Mouse (Mus musculus): Measurements from ENCODE around the gene March6.
A peak's percentile ranks its signal among the peaks of the same experiment; 100 is the strongest.

Gene March6

DNA sequence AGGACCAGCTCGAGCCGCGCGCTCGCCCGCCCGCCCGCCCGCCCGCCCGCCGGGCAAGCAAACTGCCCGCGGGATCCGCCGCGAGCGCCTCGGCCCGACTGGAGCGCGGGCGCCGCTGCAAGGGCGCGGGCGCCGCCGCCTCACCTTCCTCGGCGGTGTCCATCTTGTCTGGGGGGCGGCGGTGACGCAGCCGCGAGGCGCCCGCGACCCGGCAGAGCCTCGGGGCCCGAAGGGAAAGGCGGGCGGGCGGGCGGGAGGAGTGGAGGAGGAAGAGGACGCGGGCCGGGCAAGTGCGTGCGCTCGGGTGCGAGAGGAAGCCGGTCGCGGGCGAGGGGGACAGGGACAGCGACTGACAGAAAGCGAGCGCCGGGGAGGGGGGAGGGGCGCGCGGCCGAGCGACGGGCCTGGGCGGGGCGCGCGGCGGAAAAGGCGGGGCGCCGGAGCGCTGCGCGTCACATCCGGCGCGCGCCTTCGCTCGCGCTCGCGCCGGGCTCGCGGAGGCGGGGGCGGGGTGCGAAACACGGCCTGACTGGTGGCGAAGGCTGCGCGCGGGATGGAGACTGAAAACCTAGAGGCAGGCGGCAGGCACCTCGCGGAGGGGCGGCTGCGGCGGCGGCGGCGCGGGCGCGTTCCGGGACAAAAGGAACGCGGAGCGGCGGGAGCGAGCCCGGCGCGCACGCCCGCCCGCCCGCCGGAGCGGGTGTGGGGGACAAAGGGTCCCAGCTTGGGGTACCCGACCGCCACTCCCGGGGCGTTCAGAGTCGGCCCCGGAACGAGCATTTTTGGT, at the start of gene March6:
Gene March6 (minus strand): TSS at position 395 of the 787 bp plus-strand sequence.
- DNase-seq: peak; percentile 91

DNA sequence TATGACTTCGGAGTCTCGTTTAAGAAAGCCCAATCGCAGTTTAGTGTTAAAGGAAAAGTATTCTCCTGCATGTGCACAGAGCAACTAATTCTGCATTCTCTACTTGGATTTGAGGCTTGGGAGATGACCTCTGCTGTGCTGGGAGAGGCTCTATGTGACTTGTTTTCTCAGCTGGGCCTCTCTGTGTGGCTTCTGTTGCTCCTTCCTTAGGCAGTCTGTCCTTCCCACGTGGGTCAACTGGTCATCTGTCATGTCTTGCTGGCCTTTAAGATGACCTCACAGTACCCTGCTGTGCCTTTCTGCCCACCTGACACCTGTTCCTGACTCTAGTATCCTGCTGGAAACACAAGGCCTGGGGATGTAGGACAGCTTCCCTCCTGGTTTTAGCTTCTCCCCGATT, 45.2 kb upstream of the March6 start:
- DNase-seq: no peak

DNA sequence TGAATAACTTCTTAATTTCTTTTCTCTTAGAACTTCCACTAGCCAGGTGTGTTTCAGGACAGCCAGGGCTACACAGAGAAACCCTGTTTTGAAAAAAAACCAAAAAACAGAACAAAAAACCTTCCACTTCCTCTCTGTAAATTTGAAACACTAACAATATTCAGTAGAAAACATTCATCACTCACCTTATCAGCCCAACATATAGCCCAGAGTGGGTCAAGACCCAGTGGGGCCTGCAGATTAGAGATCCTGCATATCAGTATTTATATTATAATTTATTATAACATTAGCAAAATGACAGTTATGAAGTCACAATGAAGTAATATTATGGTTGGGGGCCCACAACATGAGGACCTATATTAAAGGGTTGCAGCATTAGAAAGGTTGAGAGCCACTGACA, 42.8 kb upstream of the March6 start:
- no peak for DNase-seq

DNA sequence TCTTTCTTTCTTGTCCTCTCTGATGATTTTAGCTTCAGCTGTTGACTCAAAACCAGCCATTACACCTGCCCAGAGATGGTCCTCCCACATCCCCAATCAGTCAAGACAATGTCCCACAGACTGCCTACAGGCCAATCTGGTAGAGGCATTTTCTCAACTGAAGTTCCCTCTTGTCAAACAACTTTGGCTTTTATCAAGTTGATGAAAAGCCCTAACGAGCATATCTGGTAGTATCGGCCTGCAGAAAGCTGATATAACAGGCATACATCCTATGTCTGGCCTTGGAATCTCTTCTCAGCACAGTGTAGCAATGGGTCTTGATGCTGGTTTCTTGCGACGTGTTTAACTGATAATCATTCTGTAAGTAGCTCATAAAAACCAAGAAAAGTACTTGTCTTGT, 42.4 kb upstream of the March6 start:
- DNase-seq: no peak

DNA sequence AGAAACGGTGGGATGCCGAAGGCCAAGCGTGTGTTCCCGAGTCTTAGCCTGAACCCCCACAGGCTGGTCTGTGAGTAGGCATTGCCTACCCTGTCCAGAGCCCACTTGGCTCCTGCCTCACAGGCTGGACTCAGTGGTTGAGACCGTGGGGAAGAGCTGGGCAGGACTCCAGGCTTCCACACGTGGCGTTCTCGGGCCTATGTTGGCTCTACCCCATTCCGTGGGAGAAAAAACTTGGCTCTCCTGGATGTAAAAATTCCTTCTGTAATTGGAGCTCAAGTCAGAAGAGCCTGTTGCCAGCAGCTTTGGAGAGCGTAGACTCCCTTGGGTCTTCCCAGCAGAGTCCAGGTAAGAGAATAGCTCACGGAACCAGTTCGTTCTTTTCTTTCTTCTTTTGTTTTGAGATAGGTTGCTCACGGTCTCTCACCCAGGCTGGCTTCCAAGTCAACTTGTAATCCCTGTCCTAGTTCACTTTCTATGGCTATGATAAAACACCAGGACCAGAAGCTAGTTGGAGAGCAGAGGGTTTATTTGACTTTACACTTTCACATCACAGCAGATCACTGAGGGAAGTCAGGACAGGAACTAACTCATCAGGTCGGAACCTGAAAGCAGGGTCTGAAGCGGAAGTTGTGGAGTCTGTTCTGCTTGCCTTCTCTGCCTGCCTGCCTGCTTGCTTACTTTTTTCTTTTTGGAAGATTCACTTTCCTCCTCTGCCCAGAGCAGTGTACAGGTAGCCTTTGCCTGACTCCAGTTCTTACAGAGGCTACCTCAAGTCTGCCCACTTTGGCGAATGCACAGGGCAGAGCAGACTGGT, 41.3 kb upstream of the March6 start:
- DNase-seq: no peak

DNA sequence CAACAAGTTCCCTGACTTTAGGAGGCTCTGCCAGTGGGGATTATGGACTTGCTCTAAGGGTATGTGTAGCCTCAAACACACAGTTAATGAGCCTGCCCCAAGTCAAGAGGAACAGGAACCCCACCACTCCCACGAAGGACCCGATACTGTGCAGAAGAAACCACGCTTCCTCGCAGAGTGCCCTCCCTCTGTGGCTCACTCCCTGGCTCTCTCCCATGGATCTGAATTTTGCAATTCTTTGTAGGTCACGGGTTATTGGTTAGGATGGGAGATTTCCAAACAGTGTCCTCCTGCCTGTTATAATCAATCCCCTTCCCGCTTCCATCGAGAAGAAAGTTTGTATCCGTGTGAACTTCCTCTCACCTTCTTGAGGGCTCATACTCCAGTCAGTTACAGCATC, 40.1 kb upstream of the March6 start:
- no peak for DNase-seq

- no peak for DNase-seq
Measured at GRCm38 (mm10) chr15:31569325-31570022, 38.6 kb upstream of the March6 start.

- no peak for DNase-seq
Measured at GRCm38 (mm10) chr15:31568581-31568996, 37.7 kb upstream of the March6 start.

GRCm38 (mm10) chr15:31567431-31567830, 36.6 kb upstream of the March6 start:
- no peak for DNase-seq

DNA sequence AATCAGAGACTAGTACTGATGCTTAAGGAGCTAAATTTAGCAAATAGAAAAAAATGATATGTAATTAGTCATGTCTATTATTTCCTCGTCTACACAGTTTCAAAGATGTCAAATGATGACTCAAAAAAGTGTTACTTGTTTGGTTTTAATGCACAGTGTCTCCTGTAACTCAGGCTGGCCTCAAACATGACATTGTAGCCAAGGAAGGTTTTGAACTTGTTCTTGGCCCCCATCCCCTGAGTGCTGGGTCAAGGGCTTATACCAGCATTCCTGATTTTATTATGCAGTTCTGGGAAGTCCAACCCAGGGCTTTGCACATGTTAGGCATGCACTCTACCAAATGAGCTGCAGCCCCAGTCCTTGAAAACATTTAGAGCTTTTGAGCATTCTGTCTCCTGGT, 34.9 kb upstream of the March6 start:
- DNase-seq: no peak

GRCm38 (mm10) chr15:31565184-31565583, 34.3 kb upstream of the March6 start, which contains the start of gene Cmbl:
Cmbl (plus strand) TSS chr15:31565389.
- no peak for DNase-seq

GRCm38 (mm10) chr15:31563577-31564546, 33.0 kb upstream of the March6 start:
- DNase-seq: no peak

DNA sequence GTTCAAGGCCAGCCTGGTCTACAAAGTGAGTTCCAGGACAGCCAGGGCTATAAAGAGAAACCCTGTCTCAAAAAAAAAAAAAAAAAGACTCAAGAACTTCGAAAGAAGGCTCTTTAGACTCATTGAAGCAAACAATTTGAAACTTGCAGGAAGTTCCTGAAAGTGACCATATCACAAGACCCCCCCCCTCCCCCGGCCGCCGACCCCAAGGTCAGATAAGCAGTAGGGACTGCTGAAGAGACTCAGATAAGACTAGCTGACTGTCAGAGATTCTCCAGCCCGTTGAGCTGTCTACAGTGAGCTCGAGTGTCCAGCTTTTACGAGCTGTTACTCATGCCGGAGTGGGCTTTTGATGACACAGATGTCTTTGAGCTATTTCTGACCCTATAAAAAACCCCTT, 32.0 kb upstream of the March6 start:
- DNase-seq: no peak

- DNase-seq: no peak
Measured at GRCm38 (mm10) chr15:31561976-31562375, 31.1 kb upstream of the March6 start.

GRCm38 (mm10) chr15:31561390-31561789, 30.5 kb upstream of the March6 start:
- no peak for DNase-seq

DNA sequence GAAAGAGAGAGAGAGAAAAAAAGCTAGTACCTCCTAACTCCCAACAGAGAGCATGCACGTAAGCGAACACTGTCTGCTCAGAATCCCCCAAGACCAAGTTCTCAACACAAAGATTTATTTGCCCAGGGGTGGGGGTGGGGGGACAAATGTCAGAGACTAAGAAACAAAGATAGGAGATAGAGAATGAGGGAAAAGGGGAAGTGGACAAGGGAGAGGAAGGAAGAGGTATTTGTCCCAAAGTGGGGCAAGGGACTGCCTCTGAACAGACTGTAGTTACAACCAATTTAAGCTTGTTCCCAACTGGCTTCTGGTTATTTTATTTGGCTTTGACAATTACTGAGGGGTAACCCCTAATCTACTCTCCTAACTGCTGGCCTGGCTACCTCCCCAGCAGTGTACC, 24.0 kb upstream of the March6 start:
- no peak for DNase-seq

GRCm38 (mm10) chr15:31550381-31550780, 19.5 kb upstream of the March6 start:
- DNase-seq: no peak

DNA sequence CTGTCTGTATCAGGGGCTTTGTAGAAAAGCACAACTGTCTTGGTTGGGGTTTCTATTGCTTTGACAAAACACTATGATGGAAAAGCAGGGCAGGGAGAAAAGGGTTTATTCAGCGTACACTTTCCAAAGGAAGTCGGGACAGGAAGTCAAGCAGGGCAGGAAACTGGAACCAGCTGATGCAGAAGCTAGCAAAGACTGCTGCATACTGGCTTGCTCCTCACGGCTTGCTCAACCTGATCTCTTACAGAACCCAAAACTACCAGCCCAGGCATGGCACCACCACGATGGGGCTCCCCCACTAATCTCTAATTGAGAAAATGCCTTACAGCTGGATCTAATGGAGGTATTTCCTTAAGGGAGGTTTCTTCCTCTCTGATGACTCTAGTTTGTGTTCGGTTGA, 16.6 kb upstream of the March6 start:
- DNase-seq: no peak

- DNase-seq: no peak
Measured at GRCm38 (mm10) chr15:31546291-31546690, 15.4 kb upstream of the March6 start.

GRCm38 (mm10) chr15:31545058-31545457, 14.2 kb upstream of the March6 start:
- DNase-seq: no peak

GRCm38 (mm10) chr15:31543246-31543645, 12.4 kb upstream of the March6 start:
- DNase-seq: no peak
